Mouse (Mus musculus) activated CD4-positive, CD25-positive, alpha-beta regulatory T cell (primary cell): ENCODE results near the gene Acot11. TPM values are rescaled to one million over a fixed set of nuclear protein-coding genes. Genes with fewer than 3 reads are reported as not detected.

Source experiments
- polyA plus RNA-seq, 2 experiments: library from polyadenylated mRNA; unstranded; fragments of 100-300 nt; shearing (Covaris generic); gene quantifications; one replicate each; pipeline ENCODE4 v1.2.1; 2017

Acot11 gene
- 10 to 100 TPM in 1 of 2 experiments, 1 to 10 TPM in 1; 4.0 to 18.2 TPM for polyA plus RNA-seq

GRCm38 (mm10) chr4:106804910-106805274, at the start of gene Acot11:
TSS of gene Acot11 (minus strand) at chr4:106804998.

GRCm38 (mm10) chr4:106733636-106734035, 71.2 kb downstream of the Acot11 start, which contains the start of gene Fam151a:
TSS of gene Fam151a (plus strand) at chr4:106733889.

GRCm38 (mm10) chr4:106730814-106731213, 74.0 kb downstream of the Acot11 start, which contains the start of gene Mroh7:
TSS of gene Mroh7 (minus strand) at chr4:106730925.

Other genes starting within 250 kb of the Acot11 start
- gene Dhcr24, start 244.0 kb downstream of the Acot11 start, polyA plus RNA-seq: 1 to 10 TPM; 1.1 to 3.1 TPM
- gene Lexm, start 187.8 kb downstream of the Acot11 start, polyA plus RNA-seq: under 1 TPM in 1 of 2 experiments, not detected in 1; 0.11 TPM
- under 1 TPM in 1 of 2 experiments, not detected in 1; 0.09 TPM for gene Ttc22, start 182.6 kb downstream of the Acot11 start, polyA plus RNA-seq
- 10 to 100 TPM in 1 of 2 experiments, 1 to 10 TPM in 1; 9.9 to 10.8 TPM for gene Pars2, start 153.9 kb downstream of the Acot11 start, polyA plus RNA-seq
- 10 to 100 TPM; 53.5 to 59.4 TPM for gene Ttc4, start 126.1 kb downstream of the Acot11 start, polyA plus RNA-seq
- not detected for gene Mroh7, start 74.1 kb downstream of the Acot11 start, polyA plus RNA-seq
- not detected for gene Fam151a, start 71.1 kb downstream of the Acot11 start, polyA plus RNA-seq
- gene Ssbp3, start 105.7 kb upstream of the Acot11 start, polyA plus RNA-seq: 100 to 1,000 TPM in 1 of 2 experiments, 10 to 100 TPM in 1; 63.9 to 112 TPM